Mouse (Mus musculus) left cerebral cortex, adult 18-20 months (tissue): Measurements from ENCODE around the gene Cyp20a1. TPM values are rescaled to one million over a fixed set of nuclear protein-coding genes. Genes with fewer than 3 reads are reported as not detected.

Experiments used
- total RNA-seq, 2 experiments: library from RNA; stranded (reverse); gene quantifications; 2 replicates each; pipeline ENCODE4 v1.2.3; 2021

Gene Cyp20a1
- total RNA-seq, 2 experiments from 2014 or later = 8.9 to 9.9 TPM

Other genes starting within 250 kb of the Cyp20a1 start
- gene Carf, start 245.1 kb upstream of the Cyp20a1 start, total RNA-seq = 10 to 100 TPM; 23.6 to 24.0 TPM
- gene Wdr12, start 244.7 kb upstream of the Cyp20a1 start, total RNA-seq = 10 to 100 TPM; 32.1 to 32.8 TPM
- gene Nbeal1, start 162.7 kb upstream of the Cyp20a1 start, total RNA-seq = 10 to 100 TPM; 26.2 to 26.5 TPM
- 100 to 1,000 TPM; 380 to 385 TPM for gene Abi2, start 66.3 kb downstream of the Cyp20a1 start, total RNA-seq
- gene Raph1, start 223.8 kb downstream of the Cyp20a1 start, total RNA-seq = 10 to 100 TPM; 72.4 to 82.9 TPM